Mouse (Mus musculus) CH12F3 (cell line): ENCODE data around the gene Cul4b.
"Not testable (repeated sequence)": the region's sequence is repeated elsewhere in the genome, so short reads cannot be mapped to it uniquely, and the experiment has no call there.

Source experiments
- in situ Hi-C: fragments of 300-500 bp; cut with MboI; formaldehyde crosslinking; loops from 2 replicates; pipeline ENCODE4 v1.14.3; 2020; ENCODE audit warnings: low sequenced_read_pairs

Cul4b gene

DNA sequence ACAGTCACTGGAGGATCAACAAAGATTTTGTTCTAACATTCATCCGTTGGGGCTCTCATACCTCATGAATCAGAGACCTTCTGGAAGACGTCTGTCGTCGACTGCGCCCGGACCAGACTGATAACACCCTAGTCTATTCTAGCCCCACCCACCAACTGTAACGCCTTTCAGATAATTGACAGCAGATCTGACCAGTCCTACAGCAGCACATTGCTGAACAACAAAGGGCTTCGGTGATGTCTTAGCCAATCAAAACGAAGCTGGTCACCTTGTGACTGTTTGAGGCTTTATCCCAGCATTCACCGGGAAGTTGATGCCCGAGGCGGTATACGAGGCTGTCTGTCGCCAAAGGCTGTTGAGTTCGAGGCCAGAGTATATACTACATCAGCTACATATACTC, at the start of gene Cul4b:
TSS of gene Cul4b (minus strand) at position 119 of the 400 bp plus-strand sequence.
- in situ Hi-C loops: no loop called here

DNA sequence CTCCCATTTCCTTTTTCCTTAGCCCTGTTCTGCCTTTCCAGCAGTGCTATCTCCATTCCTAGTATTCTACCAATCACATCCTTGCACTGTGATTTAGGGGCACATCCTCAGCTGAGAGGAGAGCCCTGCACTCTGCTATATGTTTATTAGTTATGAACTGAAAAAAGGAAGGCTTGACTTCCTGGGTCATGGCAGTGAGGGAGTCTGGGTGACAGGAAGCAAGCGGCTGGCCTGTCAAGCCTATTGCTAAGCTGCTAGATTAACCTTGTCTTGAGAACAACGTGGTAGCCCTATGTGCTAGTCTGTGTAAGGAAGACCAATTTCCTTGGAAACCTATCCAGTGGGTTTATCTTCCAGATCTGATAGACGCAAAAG, 25.0 kb upstream of the Cul4b start:
- in situ Hi-C loops: no loop called here

DNA sequence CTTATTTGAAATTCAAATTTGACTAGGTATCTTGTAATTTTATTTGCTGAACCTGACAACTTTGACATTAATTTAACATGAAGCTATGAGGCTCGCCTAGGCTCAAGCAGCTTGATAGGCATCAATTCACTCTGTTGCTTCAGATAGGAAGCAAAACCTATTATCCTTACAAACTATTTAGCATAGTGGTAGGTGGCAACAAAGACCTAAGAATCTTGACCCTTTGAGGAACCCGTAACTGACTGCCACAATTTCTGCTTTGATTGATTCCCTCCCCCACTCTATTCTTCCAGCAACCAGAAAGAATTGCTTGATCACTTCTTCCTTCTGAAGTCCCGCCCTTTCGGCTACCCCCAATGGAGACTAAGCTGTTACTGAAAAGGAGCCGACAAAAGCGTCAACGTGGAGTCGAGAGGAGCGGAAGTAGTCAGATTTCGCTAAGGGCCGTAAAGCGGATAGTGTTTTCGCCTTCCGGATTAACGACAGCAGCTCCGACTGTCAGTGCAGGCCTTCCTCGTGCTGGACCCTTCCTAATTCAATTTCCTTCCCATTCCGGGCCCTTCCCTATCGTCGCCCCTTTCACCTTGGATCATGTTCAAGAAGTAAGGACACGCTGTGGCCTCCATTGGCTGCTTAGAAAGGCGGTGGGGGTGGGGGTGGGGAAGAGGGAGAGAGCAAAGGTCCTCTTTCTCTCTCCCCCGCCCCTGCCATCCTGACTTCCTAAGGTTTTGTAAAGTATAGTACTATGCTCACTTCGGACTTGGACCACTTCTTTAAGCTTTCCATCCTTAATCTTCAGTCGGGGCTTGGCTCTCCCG, 24.4 kb upstream of the Cul4b start, which contains the start of gene Mcts1:
TSS of gene Mcts1 (plus strand) at position 402 of the 818 bp plus-strand sequence.
- in situ Hi-C loops: no loop called here

DNA sequence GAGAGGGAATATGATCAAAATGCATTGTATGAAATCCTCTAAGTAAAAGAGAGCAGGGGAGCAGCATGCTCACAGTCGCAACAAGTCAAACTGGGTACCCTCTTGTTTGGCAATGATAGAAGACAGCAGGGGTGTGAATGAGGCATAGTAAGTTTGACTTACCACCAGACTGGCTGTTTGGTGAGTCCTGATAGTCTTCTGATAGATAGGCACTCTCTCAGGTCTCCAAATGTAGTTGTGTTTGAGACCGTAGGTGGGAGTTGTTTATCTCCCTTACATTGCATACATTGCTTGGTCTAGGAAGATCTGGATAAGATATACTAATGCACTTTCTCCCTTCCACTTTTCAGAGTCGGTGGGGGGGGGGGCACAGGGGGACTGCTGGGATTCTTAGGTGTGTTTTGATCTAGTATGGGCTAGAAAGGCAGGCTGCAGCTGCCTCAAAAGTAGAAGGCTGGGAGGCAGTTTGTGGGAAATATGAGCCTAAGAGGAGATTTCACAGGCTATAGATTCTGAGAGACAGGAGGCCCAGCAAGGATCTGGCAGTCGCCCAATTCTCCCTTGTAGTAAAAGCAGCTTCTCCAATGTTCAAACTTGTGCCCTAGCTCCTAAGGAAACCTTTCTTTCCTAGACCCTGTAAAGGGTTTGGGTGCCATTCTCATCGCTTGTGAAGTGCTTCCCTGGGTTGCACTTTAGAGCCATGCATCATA, 17.3 kb upstream of the Cul4b start:
- in situ Hi-C loops: no loop called here

DNA sequence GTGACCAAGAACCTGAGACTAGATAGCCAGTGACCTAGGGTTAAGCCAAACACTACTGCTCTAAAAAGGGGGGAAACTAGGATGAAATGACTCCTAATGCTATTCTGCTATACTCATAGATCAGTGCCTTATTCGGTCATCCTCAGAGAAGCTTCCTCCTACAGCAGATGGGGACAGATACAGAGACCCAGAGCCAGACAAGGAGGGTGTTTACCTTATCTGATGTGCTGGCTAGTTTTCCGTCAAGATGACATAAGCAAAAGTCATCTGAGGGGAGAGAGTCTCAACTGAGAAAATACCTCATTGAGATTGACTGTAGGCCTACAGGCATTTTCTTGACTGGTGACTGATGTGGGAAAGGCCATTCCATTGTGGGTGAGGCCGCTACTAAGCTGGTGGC, 15.8 kb upstream of the Cul4b start:
- in situ Hi-C loops: no loop called here

DNA sequence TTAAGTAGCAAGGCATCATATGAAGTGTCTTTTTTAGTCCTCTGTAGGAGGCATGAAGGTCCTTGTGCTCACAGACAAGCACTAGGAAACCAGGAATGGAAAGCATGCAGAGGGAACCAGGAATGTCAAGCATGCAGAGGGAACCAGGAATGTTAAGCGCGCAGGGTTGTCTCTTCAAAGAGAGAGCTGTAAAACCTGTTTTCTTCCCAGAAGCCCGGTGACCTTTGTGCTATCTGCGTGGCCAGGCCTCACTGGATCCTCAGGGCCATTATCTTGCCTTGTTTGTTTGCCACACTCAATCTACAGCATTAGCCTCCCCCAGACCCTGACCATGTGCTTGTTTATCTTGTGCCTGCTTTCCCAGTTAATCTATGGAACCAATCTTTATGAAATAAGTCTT, 13.8 kb upstream of the Cul4b start:
- in situ Hi-C loops: no loop called here

DNA sequence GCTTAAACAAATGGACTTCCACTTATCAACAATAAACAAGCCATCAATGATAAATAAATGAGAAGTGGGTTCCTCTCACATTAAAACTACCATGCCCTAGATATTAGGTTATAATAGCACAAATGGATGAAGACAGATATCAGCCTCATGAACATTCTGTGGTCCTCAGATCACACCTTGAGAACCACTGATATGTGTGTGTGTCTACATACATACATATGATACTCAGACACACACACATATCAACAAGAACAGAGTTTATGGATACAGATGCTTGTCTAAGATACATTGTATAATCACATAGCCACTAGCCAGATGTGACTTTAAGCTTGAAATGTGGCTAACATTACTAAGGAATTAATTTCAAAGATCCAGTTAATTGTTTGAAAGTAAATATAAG, 7.3 kb upstream of the Cul4b start:
- in situ Hi-C loops: no loop called here

DNA sequence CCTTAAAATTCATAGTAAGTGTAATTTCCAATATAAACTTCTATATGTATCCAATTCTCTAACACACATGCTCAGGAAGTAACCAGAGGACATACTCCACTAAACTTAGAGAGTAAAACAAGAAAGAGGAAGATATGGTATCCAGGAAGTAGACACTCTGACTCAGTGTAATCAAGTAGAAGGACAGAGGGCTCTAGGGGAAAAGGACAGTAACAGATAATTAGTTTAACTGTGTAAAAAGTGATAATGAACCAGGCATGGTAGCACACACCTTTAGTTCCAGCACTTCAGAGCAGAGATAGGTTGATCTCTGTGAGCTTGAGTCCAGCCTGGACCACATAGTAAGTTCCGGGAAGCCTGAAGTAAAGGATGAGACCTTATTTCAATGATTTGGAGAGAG, 5.1 kb upstream of the Cul4b start:
- in situ Hi-C loops: no loop called here

DNA sequence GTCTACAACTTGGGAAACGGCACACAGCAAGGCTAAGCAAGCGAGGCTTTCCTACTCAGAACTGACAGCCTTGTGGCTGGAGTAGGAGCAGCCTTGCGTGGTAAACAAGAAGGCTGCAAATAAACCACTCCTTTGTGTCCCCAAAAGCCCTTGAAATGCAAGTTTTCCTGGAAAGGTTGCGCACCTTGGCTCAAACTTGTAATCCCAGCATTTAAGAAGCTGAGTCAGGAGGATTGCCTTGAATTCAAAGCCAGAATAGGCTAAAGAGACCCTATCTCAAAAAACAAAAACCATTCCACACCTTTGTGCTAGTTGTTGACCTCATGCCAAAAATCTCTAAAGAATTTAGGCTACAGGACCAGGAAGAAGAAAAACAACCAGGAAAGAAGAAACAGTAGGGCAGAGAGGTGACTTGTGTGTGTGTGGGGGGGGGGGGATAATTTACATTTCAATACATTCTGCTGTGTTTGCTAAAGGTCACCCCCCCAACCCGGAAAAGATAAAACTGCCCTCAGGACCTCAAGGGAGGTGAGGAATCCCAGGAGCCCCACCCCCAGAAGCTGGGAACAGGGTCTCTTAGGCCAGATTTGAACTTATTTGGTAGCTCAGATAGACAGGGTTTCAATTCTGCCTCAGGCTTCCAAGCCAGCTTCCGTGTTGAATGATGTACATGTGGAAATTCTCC, 9.3 kb downstream of the Cul4b start:
- in situ Hi-C loops: no loop called here

DNA sequence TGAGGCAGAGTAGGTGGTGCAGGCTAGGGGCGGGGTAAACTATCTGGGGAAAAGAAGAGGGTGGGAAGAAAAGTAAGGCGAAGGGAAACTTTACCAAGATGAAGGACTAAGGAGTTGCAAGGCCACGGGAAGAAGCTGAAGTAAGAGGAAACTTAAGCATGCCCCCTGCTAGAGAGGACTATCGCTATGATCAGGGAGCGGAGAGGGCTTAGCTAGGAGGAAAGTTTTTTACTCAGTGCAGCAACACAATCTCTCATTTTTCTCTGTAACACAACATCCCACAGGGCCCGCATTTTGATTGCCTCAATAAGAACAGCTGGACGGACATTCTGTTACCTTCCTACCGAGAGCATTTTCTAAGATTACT, 10.8 kb downstream of the Cul4b start:
- in situ Hi-C loops: no loop called here

DNA sequence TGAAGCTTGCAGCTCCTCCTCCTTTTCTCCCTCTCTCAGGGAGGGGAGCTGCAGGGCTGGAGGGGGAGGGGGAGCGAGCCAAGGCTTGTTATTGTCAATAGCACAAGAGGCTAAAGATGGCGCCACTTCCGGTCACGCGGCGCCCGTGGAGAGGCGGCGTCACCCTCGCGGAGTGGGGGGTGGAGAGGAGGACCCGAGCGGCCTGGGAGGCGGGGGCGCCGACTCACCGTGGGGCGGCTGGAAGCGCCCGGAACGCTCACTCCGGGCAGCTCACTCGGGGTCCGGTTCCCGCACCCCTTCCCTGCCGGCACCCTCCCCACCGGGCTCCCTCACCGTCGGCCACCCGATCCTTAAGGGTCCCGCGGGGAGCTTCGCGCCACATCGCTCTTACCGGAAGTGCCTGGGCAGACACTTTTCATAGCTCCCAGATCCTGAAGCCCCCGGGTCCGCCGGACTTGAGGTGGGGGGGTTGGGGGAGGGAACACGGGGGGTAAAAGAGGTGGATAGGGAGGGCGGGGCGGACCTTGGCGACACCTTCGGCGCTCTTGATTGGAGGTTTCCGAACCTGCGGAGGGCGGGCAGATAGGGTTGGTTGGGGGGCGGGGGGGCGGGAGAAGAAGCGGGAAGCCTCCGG, 11.3 kb downstream of the Cul4b start:
- in situ Hi-C loops: no loop called here

DNA sequence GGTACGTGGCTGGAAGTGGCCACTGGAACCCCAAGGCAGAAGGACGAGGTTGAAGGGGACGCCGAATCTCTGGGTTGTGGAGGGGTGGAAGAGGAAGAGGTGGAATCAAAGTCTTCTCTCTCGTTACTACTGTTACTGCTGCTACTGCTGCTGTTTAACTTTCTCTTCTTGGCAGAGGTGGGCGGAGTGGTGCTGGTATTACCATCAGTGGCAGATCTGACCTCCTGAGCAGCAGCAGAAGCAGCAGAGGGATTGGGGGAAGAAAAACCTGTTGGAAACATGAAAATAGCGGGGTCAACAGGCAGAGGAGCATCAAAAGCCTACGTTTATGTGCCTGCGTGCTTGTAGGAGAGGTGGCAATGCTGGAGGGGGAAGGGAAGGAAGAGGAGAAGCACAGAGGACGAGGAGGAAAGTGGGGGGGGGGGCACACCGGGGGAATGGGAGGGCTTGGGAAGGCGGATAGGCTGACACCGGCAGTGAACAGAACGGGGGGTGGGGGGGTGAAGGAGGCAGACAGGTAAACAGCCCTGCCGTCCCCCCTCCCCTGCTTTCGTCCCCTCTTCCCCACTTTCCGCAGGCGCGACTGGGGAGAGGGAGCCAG, 12.0 kb downstream of the Cul4b start:
- in situ Hi-C loops: no loop called here

DNA sequence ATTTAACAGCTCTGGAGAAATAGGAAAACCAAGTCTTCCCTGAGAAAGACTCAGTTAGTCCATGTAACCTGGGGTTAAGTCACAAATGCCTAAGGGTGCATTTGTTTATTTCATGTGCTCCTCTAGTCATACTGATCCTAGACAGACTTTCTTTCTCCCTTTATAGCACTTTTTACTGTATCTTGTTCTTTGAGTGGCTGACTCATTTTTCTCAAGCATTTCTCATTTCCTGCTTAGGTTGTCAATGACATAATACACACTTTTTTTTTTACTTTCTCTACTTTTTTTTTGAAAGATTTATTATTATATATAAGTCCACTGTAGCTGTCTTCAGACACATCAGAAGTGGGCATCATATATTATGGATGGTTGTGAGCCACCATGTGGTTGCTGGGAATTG, 22.7 kb downstream of the Cul4b start:
- in situ Hi-C loops: no loop called here

DNA sequence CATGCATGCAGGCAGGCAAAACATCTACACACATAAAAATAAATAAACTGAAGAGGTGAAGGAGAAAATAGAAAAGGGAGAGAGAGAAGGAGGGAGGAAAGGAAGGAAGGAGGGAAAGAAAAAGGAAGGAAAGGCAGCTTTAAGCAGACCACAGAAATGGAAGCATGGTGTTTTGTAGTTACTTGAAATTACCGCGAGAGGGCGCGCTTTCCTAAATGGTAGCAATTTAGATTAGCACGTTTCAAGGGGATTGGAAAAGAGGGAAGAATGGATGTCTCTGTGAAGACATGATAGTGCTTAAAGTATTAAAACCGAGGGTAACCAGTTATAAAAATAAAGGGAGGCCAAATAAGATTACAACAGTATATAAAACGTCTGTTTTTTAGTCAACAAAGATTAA, 61.4 kb downstream of the Cul4b start:
- in situ Hi-C loops: no loop called here

DNA sequence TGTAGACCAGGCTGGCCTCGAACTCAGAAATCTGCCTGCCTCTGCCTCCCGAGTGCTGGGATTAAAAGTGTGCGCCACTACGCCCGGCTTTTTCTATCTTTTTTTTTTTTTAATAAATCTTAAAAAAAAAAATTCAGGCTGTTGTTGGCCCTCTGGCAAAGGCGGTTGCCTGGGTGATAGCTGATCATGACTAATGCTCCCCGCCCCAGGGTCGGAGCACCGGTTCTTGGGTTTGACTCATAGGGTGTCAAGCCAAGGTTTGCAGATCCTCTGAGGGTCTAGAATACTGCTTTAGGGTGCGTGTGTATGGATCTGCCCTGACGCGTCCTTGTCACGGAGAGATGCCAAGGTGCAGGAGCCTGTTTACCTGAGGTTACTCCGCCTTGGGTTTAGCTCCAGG, 71.2 kb downstream of the Cul4b start:
- in situ Hi-C loops: no loop called here

DNA sequence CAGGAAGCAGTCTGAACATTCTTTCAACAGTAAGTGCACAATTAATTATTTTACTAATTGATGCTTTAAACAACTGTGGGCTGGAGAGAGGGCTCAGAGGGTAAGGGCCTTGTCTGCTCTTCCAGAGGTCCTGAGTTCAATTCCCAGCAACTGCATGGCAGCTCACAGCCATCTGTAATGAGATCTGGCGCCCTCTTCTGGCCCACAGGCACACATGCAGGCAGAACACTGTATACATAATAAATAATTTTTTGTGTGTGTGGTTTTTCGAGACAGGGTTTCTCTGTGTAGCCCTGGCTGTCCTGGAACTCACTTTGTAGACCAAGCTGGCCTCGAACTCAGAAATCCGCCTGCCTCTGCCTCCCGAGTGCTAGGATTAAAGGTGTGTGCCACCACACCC, 73.8 kb downstream of the Cul4b start:
- in situ Hi-C loops: not testable (repeated sequence)

DNA sequence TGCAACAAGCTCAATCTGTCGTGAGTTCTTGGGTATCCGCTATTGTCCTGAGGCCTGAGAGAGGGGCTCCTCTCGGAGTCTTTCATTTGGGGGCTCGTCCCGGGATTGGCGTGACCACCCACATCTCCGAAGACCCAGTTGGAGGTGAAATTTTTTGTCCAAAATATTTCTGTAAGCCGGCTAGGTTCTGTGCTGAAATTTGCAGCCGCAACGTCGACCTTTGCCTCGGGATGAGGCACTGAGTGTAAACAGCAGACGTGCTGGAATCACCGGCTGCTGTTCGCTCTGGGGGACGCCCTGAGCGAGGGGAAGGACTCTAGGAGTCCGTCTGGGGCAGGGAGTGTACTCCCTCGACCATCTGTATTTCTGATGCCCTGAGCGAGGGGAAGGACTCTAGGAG, 90.5 kb downstream of the Cul4b start:
- in situ Hi-C loops: not testable (repeated sequence)
